Mouse (Mus musculus): Measurements from ENCODE around the gene Galnt7.

The Galnt7 gene

GRCm38 (mm10) chr8:57652456-57653055, at the start of gene Galnt7:
TSS of gene Galnt7 (minus strand) at chr8:57653032.
- peak; percentile 71 for DNase-seq (ENCODE audit: low read depth)

GRCm38 (mm10) chr8:57688633-57689032, 35.8 kb upstream of the Galnt7 start:
- no peak for DNase-seq (ENCODE audit: low read depth)

DNA sequence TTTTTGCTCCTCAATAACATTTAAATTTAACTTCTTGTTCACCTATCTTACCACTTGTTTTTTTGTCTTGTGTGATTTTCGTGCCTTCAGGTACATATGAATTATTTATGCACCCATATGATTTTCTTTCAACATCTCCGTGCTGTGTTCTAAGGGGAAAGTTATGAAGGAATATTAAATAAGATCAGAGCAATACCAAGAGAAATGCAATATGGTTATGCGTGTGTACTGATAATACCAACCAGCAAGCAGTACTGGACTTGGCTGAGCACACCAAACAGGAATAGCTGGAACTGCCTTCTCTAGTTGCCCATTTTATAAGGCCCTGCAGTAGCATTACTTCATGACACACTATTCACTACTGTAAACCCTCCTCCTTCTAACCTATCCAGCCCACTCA, 33.0 kb upstream of the Galnt7 start:
- no peak for DNase-seq (ENCODE audit: low read depth)

- no peak for DNase-seq (ENCODE audit: low read depth)
Measured at GRCm38 (mm10) chr8:57680044-57680443, 27.2 kb upstream of the Galnt7 start.

GRCm38 (mm10) chr8:57664121-57664520, 11.3 kb upstream of the Galnt7 start:
- DNase-seq (ENCODE audit: low read depth) = no peak

DNA sequence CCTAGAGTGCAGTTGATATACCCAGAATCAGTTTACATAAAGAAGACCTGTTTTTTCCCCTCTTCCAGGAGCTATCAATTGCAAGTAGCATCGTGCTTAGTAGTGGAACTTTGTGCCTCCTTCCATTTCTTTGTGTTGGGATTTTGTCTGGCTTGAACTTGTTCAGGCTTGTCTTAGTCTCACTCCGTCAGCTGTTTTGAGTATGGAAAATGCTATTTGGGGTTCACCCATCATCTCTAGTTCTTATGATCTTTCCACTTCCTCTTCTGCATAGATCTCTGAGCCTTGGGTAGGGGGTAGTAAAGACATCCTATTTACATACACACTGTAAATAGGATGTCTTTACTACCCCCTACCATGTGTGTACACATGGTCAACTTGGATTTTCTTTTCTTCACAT, 7.2 kb upstream of the Galnt7 start:
- no peak for DNase-seq (ENCODE audit: low read depth)

DNA sequence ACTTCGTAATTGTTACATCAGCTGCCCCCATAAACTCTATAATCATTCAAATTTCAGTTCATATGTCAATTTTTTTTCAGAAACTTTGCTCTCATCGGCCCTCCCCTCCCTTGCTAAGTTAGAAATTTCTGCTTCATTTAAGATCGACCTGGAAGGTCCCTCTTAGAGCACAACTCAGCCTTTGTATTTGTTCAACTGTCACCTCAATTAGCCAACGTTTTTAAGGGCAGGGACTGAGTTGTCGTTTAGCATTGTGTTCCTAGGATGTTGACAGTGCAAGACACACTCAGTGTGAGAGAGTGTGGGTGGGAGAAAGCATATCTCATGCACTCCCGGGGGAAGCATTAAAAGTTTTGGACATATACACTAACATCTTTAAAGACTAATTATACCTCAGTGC, 3.6 kb upstream of the Galnt7 start:
- DNase-seq (ENCODE audit: low read depth) = no peak

DNA sequence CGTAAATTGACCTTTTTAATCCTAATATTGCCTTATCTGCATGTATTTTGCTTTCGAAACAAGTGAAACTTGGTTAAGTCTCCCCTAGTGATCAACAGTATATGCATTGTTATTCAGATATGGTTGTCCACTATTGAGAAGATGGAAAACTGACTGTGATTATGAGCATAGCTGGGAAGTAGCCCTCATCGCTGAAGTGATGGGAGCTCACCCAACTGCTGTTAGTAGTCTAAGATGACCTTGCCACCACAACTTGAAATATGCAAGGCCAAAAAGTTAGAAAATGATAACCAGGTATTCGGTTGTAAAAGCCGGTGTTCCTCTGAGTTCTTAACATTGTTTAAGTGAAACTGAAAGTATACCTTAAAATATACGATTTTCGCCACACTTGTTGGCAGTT, 1.3 kb upstream of the Galnt7 start:
- no peak for DNase-seq (ENCODE audit: low read depth)

GRCm38 (mm10) chr8:57653768-57654125, 915 bp upstream of the Galnt7 start:
- peak; percentile 30 for DNase-seq (ENCODE audit: low read depth)

DNA sequence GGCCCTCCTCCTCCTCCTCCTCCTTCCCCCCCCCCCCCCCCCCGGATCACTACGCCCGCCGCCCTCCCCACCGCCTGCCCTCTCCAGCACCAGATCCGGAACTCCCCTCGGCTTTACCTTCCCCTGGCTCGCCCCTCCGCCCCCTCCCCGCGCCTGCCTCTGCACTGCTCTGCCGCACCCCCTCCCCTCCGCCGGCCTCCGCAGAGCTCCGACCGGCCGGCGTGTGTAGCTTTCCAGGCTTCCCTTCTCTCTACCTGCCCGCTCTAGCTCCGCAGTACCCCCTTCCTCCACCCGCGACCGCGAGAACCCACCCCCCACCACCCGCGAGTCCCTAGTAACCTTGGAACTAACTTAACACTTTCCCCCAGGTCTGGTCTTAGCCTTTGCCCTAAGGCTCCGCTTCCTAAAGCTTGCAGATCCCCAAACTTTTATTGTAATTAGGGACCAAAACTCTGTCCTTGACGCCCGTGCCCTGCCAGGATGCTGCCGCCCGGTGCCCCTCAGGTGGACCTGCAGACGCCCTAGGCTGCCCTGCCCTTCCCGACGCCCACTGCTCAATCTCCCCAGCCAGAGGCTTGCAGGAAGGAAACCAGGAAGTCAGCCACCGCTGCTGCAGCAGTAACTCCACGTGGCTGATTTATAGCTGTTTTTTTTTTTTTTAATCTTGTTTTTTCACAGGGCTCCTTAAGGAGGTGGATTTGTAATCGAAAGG, 380 bp upstream of the Galnt7 start:
- DNase-seq (ENCODE audit: low read depth) = peak; percentile 56

DNA sequence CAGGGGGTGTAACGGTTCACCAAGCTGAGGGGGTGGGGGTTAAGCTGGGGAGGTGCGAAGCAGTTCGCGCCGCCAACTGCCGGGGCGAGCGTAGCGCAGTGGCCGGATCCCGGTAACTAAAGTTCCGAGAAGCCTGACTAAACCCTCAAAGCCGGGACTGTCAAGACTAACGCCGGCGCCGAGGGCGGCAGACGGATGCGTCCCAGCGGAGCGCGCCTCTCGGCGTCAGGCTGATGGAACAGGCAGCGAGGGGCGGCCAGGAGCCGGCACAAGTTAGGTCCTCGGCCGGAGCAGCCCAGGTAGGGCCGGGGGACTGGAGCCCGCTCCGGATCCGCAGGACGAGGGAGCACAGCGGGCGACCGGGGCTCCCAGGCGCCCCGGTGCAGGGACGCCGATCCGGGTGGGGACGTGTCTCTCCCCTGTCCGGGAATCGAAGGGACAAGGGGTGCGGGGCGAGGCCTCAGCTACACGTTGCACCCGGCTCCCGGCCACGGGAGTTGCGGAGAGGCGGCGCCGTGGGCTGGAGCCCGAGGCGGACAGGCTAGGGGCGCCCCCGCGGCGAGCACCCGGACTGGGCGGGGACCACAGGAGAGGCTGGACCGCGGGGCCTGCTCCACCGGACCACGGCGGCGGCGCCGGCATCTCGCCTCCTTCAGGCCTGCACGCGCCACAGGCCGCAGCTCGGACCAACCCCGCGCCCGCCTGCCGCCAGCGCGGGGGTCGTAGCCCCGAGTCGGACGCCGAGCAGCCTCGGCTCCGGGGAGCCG, 960 bp downstream of the Galnt7 start:
- DNase-seq (ENCODE audit: low read depth) = peak; percentile 84

- DNase-seq (ENCODE audit: low read depth) = no peak
Measured at GRCm38 (mm10) chr8:57651357-57651688, 1.5 kb downstream of the Galnt7 start.

DNA sequence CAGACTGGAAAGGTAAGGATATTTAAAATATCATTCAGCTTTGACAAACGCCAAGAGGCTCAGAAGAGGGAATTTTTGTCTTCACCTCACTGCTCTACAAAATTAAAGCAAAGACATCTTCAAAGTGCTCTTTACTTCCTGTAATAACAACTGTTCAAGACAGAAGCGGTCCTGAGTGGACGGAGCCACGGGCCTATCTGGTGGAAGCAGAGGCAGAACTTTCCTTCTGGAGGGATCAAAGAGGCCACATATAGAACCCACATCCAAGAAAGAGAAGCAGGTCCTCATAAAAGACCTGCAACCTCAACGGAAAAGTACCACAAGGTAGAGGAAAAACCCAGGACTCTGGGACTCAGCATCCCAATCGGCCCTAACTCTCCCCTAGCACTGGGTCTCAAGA, 2.6 kb downstream of the Galnt7 start:
- DNase-seq (ENCODE audit: low read depth) = no peak

DNA sequence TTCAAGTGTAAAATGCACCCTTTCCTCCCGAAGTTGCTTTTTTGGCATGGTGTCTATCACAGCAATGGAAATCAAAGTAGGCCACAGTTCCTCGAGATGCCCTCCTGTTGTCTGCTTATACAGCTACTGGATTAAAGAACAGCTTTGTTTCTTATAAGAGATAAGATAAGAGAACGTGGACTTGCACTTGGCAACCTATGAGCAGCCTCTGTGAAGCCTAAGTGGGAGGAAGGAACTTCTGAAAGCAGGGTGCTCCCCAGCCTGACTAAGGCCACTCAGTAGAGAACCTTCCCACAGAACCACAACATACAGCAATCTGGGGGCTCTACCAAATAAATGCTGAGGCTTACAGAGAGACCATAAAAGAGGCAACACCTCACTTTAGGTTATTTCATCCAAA, 5.3 kb downstream of the Galnt7 start:
- DNase-seq (ENCODE audit: low read depth) = no peak

DNA sequence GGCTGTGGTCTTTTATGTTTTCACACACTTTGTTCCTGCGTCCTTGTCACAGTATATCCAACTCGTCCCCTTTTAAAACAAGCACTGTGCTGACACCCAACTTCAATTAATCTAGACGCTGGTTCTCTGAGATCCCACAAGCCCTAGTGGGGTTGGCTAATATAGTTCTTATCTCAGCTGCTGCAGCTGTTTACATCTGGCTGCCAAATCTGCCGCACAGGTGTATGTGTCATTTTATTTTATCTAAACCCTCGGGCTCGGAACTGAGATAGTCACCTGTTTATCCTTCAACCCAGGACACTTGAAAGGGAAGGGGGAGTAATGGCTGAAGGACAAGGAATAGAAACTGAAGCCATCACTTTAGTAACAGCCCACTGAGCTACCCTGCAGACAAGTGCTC, 8.6 kb downstream of the Galnt7 start:
- no peak for DNase-seq (ENCODE audit: low read depth)

DNA sequence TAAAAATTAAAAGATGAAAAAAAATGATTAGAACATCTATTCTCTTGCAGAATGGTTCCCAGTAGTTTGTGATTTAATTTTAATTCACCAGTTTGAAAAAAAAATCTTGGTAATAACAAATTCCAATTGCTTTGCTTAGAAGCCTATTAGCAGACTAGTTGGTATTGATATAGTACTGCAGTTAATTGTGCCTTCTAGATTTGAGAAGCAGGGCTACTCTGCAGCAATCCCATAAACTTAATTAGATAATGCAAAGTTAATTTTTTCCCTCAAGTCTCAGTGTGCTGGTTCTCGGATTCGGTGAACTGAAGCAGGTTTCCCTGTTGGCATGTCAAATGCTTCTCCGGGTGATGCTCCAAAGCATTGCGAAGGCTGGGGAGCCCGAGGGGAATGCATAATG, 10.1 kb downstream of the Galnt7 start:
- DNase-seq (ENCODE audit: low read depth) = no peak

DNA sequence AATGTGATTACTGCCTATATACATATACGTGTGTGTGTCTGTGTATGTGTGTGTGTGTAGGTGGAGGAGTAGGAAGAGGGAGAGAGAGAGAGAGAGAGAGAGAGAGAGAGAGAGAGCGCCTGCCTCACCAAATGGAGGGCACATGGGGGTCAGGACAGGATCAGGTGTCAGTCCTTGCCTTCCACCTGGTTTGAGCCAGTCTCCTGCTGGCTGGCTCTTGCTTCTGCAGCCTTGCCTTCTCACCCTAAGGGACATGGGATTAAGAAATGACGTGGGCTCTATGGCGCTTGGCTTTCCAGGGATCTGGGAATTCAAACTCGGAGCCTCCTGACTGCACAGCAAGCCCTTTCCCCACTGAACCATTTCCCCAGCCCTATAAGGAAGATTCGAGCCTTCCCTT, 13.9 kb downstream of the Galnt7 start:
- DNase-seq (ENCODE audit: low read depth) = no peak

GRCm38 (mm10) chr8:57637599-57638280, 15.1 kb downstream of the Galnt7 start:
- no peak for DNase-seq (ENCODE audit: low read depth)

GRCm38 (mm10) chr8:57636698-57637097, 16.1 kb downstream of the Galnt7 start:
- DNase-seq (ENCODE audit: low read depth) = no peak

- DNase-seq (ENCODE audit: low read depth) = no peak
Measured at GRCm38 (mm10) chr8:57636281-57636680, 16.6 kb downstream of the Galnt7 start.

- DNase-seq (ENCODE audit: low read depth) = no peak
Measured at GRCm38 (mm10) chr8:57631780-57632179, 21.1 kb downstream of the Galnt7 start.

DNA sequence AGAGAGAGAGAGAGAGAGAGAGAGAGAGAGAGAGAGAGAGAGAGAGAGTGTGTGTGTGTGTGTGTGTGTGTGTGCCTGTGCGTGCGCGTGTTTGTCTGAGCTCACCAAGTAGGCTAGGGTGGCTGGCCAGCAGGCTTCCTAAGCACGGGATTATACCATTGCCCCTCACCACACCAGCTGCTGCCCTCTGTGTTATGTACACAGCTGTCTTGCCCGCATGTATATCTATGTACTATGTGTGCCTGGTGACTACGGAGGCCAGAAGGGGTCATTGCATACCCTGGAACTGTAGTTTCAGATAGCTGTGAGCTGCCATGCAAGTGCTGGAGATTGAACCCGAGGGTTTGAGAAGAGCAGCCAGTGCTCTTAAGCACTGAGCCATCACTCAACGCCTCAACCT, 22.7 kb downstream of the Galnt7 start:
- DNase-seq (ENCODE audit: low read depth) = no peak

Measured in NIH3T3 (cell line).